Mouse (Mus musculus) T-helper 17 cell (primary cell): ENCODE data around the gene Siva1.

Source experiments
- in situ Hi-C, 2 experiments: fragments of 300-600 bp; cut with MboI, MseI; formaldehyde crosslinking; loops; 1 replicate in 1 of 2; 2 replicates in 1 of 2; pipeline ENCODE4 v1.15.1; 2025; ENCODE audit warnings: high pct_unique_total_duplicates in 2 of 2

Siva1 gene

DNA sequence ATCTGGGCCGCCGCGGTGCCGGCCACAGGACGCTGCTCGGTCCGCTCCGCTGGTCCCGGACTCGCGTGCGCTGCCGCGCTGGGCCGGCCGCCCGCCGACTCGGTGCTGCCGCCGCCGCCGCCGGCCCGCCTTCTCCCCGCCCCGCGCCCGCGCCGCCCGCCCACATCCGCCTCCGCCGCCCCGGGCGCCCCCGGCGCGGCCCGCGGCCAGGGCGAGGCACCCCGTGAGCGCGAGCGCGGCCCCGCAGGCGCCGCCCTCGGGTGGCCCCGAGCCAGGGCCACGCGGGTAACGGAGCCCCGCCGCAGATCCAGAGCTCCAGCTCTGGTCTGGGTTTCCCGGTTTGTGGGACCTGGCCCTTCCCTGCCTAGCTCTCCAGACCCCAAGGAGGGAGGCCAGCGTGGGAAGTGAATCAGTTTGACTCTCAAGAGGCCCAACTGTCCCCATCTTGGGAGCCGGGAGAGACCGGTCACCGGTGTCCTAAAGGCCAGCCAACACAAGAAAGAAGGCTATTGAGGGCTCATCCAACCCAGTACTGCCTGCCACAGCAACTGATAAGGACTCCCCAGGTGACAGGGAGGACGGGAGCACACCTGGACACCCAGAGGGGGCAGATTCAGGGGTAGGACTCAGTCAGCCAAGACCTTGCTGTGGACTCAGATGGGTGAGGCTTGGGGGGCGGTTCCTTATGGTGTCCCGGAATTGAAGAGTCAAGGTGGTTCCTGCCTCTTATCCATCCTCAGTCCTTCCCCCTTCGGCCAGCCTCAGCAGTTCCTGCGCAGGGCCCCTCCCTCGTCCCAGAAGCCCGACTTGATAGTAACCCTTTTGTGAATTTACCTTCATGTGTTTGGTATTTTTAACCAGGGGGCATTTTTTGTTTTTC is 29.9 kb downstream of the Siva1 start, which contains the start of gene Akt1:
TSS of gene Akt1 (minus strand) at position 753 of the 880 bp plus-strand sequence.
- in situ Hi-C loops, result loop anchor here in 1 of 2 experiments (25.0 kb wide), 1 partner anchor 1787 kb away; the partner anchor contains the start of genes Cinp and Tecpr2

DNA sequence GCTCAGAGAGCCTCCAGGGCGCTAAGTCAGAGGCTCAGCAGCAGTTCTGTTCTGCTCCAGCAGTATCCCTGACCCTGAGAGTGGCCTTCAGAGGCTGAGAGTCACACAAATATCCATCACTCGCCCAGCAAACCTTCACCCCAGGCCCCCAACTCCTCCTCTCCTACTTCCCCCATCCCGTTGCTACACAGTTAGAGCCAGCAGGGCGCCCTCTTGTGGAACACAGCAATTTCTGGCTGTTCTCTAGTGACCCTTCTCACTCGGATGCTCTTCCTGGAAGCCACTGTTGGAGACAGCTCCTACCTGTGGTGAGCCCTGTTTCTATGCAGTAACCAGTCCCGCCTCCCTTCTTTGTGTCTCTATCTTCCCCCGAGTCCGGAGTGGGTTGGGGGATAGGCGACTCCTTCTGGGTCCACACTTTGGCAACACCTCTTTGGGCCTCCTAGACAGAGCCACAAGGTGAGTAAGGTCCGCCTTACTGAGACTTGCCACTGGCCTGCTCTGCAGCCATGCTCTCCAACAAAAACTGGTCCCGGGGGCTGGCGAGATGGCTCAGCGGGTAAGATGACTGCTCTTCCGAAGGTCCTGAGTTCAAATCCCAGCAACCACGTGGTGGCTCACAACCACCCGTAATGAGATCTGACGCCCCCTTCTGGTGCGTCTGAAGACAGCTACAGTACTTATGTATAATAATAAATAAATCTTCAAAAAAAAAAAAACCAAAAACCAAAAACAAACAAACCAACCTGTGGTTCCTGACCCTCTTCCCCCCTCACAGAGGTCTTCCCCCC is 31.0 kb downstream of the Siva1 start:
- in situ Hi-C loops, result no loop called here

DNA sequence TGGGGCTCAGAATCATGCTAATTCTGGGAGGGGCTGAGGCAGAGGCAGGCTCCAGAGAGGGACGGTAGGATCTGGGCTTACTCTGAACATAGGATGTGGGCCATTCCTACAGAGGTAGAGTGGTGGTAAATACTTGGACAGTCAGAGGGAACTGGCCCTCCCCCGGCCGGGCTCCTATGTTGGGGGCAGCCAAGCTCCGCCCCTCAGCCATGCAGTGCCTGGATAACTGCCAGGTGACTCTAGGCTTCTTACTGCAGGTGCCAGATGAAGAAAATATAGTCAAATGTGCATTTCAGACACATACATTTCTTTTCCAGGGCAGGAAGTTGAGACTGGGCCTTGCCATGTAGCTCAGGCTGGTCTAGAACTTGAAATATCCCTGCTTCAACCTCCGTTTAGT is 32.6 kb downstream of the Siva1 start:
- in situ Hi-C loops, result no loop called here

DNA sequence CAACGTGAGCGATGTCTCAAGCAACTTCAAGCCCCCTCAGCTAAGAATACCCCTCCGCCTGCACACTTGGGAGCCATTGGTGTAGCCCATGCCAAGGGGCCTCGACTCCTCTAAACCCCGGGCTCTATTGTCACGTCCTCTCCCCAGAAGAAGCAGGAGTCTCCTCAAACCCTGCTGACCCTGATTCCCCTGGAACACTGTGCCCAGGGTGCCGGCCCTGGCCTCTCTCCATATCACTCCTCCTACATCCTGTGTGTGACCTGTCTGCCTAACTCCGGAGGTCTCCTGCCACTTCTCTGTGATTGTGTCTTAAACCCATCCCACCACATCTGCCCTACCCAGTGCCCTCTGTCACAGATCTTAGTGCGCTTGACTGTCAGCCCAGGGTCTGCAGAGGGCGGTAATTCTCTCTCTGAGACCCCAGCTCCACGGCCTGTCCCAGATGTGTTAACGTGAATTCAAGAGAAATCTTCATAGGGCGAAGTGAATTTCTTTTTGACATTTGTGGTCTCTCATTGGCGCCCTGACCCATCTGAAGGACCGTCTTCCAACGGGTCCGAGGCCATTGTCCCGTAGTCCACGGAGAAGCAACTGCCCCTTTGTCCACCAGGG is 33.6 kb downstream of the Siva1 start:
- in situ Hi-C loops, result no loop called here

DNA sequence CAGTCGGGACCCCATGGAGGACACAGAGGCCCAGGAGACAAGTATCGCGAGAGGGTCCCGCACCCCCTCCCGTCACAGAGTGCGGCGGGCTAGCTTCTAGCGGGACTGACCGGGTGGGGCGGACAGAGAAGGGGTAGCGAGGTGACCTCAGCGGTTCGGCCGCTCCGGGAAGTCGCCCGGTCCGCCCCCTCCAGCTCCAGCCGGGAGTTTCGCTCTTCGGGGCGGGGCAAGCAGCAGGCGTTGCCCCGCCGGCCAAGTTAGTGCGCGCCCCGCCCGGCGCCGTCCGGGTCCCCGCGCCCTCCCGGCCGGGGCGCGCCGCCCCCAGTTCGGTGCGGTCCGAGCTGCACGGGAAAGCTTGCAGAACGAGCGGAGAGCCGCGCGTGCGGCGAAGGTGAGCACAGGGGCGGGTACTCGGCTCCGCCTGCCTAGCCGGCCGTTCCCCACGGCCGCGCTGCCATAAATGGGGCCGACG is 34.1 kb downstream of the Siva1 start, which contains the start of gene Zbtb42:
TSS of gene Zbtb42 (plus strand) at position 274 of the 472 bp plus-strand sequence.
- in situ Hi-C loops, result no loop called here

DNA sequence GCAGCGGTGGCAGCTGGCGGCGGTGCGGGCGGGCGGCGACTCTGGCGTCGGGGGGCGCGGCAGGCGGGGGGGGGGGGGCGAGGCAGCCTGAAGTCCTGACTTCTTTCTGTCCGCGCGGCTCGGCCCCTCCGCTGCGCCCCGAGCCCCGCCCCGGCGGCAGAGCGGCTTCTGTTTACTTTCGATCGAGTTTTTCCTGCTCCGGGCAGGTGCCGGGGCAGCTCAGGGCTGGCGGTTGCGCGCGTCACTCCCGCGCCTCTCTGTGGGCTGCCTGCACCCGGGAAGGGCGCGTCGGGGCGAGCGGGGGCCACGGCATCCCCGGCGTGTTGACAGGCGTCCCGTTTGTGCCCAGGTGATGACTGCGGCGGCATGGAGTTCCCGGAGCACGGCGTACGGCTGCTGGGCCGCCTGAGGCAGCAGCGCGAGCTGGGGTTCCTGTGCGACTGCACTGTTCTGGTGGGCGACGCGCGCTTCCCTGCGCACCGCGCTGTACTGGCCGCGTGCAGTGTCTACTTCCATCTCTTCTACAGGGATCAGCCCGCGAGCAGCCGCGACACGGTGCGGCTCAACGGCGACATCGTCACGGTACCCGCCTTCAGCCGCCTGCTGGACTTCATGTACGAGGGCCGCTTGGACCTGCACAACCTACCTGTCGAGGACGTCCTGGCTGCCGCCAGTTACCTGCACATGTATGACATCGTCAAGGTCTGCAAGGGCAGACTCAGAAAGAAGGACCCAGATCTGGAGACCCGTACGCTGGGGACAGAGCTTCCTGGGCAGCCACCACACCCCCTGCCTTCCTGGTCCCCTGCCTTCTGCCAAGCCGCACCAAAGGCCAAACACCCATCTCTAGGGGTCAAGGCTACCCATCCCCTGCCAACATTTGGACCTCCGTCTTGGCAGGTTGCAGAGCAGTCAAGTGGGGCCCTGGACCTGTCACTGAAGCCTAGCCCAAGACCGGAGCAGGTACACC is 34.8 kb downstream of the Siva1 start:
- in situ Hi-C loops, result no loop called here

DNA sequence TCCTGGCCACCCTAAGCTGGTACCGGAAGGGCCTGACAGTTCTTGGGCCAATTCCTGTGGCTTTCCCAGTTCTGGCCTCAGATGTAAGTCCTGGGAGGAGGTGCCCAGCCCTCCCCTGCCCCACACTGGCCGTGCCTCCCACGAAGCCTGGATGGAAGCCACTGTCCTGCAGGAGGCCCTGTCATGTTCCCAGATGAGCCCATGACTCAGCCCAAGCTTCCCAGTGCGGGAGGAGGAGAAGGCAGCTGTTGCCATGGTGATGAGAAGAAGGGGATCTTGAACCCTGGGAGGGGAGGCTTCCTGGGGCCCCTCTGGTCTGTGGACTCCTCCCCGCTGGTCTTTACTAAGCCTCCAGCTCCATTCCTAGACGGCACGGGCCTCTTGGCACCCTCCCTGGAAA is 38.9 kb downstream of the Siva1 start:
- in situ Hi-C loops, result no loop called here

DNA sequence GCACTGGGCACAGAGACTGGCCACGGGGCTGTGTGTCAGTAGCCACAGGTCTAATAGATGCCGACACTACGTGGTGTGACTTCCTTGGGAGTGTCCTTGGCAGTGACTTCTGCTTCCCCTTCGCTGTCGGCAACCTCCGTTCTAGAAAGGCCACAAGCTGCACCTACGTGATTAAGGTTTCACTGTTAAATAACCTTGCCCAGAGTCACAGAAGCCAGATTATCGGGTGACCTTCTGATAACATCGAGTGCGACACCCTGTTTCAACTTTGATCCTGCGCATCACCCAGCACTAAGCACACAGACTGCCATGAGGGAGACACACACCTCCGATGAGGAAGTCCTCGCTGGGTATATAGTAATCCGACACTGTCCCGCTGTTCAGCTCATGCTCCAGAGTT is 44.0 kb downstream of the Siva1 start:
- in situ Hi-C loops, result no loop called here

DNA sequence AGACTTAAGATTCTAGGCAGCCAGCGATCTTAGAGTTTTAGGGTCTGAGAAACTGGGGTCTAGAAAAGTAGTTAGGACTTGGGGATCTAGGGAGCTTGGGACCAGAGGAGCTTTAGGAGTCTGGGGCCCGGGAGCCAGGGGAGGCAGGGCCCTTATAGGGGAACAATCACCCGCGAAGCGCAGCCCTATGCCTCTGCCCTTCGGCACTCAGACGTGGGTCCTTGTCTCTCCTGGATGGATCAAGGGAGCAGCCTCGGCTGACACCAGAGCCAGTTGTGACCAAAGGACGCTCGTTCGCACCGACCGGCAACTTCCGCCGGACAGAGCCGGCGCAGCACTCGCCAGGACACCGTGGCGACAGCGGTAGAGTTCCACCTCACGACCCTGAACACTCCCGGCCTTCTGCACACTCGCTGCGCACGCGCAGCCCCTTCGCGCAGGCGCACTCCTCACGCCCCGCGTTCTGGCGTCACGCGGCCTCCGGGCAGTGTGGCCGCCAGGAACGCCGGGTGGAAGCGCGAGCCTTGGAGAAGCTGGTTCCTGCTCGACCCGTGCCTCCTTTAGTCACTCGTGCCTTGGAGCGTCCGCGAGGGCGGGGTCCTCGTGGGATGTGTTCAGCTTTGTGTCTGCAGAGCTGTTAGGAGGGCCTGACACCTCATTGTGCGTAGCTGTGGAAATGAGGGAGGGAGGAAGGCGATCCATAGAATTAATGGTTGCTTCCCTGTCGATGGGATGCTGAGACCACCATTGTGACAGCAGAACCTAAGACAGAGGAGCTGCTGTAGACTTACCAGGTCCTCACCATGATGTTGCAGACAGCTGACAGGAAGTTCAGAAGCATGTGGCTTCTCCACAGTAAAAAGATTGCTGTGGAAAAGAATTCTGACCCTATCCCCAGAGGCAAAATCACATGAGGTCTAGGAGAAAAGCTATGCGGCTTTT is 49.0 kb downstream of the Siva1 start:
- in situ Hi-C loops, result no loop called here

DNA sequence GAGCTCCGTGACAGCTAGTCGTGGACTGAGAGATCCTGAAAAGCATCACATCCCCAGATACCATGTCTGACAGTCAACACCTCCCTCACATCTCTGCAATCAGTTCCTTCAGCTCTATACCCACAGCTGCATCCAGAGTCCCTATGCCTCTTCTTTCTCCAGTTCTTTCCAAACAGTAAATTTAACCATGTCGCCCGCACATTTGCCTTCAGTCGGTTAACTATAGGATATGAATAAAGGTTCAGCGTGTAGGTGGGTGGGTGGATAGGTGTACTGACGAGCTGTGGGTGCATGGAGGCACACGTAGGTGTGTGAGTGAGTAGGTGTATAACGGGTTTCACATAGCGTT is 49.6 kb downstream of the Siva1 start:
- in situ Hi-C loops, result no loop called here

DNA sequence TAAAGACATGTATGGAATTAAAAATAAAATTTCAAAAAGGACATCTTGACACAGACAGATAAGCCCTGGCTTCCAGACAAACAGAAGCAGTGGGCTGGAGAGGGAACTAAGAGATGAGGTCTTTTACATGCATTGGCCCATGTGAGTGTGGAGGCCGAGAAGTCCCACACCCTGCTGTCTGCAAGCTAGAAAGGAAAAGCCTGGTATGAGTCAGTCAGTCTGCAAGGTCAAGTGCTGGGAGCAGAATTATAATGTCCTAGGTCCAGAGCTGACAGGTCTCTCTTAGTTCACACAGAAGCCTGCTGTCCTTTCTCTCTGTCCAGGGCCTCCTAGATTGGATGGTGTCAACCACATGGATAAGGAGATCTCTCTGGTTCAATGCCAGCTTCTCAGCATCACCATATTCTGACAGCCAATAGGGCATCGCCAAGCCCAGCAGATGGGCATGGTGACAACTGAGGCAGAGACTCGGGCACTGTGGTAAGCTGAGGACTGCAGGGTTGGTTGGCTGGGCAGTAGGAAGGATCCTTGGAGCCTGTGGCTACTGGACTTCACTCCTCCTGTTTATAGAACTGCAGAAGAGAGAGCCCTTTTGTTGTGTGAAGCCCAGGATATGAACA is 52.4 kb downstream of the Siva1 start:
- in situ Hi-C loops, result no loop called here
